Mouse (Mus musculus) testis, postnatal 14 days (tissue): Measurements from ENCODE around the gene Igfbp5.

Experiments
- DNase-seq: peaks from one replicate; pipeline ENCODE4 v3.0.0; 2021; ENCODE audit warnings: low spot score

Igfbp5 gene

DNA sequence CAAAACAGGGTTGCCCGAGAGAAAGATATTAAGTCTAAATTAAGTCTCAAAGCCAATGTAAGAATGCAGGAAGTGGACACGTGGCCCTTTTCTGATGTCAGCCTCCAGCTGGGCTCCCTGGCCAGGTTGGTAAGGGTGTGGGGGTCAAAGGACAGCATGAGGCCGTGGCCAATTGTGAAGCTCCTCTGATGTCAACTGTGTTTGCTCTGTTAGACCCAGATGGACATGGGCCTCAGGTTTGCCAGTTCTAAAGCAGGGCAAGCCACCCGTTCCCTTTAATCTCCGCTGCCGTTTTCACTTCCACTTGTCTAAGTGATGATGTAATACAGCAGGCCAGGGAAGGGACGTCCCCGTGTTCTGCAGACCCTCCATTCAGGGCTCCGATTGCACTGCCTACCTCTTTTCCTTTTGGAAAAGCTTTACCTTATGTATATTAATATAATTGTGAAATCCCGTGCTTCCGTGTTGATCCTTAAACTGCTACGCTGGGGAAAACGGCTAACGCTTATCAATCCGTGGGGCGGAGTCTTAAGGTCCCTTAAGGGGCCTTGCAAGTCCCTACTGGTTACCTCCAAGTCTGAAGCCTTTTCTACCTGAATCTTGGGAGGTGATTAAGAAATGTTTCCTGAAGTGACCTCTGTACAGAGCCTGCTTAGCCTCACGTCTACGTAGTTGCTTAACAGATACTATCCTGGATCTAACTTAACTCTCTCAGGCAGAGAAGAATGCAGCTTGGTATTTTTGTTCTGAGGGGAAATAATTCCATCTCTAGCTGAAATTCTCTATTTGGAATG is 31.8 kb downstream of the Igfbp5 start:
- DNase-seq, result no peak

DNA sequence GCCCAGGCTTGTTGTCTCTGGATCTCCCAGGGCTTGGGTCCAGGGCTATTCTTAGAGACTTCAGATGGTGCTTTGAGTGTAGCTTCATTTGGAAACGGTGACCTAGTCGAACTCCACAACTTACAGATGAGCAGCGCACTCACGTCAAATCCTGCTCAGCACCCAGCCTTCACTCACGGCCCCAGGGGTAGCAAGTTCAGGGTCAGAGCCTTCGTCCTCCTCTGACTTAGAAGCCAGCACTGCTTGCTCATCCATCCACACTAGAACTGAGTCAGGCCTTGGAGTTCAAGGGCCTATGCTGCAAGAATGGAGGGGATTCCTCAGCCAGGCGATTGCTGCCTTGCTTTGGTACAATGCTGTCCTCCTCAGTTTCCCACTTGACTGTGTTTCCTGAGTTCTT is 34.9 kb downstream of the Igfbp5 start:
- no peak for DNase-seq

GRCm38 (mm10) chr1:72839356-72839755 is 35.3 kb downstream of the Igfbp5 start:
- DNase-seq, result no peak

GRCm38 (mm10) chr1:72833563-72833962 is 41.1 kb downstream of the Igfbp5 start:
- DNase-seq, result no peak

GRCm38 (mm10) chr1:72832715-72833153 is 42.0 kb downstream of the Igfbp5 start:
- no peak for DNase-seq

DNA sequence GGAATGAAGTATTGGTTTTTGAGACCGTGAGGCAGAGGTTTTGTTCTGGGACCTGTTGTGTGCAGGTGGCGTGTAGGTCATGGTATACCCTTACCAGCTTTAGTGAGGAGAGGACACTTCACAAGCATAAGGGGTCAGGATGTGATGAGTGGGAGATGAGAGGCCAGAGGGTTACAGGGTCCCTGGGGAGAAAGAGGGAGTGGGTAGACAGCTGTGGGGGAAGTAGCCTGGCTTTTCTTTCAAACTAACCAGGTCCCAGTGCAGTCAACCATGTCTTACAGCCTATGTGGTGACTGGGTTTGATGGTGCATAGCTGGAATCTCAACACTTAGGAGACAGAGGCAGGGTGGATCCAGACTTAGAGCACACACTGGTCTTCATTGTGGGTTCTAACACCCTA is 44.2 kb downstream of the Igfbp5 start:
- no peak for DNase-seq

GRCm38 (mm10) chr1:72828843-72829242 is 45.8 kb downstream of the Igfbp5 start:
- no peak for DNase-seq

- no peak for DNase-seq
These were observed 47.0 kb downstream of the Igfbp5 start for GRCm38 (mm10) chr1:72827411-72828315.

DNA sequence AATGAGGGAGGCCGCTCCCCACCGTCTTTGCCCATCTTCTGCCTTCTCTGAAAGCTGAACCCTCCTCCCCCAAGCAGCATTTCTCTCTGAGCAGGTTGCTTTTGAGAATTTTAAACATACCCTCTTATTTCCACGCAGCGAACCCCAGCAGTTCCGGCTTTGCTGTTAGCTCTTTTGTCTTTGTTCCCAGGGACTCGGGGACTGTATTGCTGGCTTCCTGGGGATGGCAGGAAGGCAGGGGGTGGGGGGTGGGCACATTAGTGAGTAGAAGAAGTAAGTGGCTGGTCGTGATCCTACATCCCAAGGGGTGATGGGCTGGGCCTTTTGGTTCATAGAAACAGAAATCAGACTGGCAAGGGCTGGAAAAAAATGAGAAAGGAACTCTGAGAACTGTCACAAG is 47.8 kb downstream of the Igfbp5 start:
- DNase-seq, result no peak

DNA sequence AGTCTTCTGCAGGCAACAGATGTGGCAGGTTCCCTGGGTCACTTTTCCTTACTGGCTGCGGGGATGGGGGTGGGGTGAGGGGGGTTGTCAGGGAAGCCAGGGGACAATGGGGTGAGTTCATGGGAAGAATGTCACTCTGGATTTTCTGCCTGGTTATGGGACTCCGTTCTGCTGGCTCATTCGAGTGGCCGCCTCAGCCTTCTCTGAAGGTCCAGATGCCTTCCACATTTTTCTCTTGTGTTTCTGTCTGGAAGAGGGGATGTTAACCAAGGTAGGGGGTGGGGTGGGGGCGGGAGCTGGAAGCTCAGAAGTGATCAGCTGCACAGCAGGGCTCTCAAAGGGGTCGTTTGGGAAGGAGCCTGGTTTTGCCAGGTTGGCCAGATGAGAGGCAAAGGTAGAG is 48.2 kb downstream of the Igfbp5 start:
- no peak for DNase-seq

DNA sequence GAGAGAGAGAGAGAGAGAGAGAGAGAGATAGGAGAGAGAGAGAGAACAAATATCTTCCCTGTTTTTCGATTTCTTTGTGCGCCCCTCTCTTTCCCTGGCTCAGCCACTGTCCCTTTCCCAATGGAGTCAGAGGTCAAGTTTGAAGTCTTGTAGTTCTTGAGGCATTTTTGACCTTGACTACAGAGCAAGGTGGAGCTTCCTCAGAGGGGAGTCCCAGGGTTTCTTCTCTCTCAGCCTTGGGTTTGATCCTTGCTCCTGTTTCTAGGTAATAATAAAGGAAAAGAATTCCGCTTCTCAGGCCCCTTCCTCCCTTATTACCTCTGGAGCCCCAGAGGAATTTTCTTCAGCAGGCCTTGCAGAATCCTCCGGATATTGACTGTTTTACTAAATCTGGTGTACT is 48.8 kb downstream of the Igfbp5 start:
- DNase-seq, result no peak

DNA sequence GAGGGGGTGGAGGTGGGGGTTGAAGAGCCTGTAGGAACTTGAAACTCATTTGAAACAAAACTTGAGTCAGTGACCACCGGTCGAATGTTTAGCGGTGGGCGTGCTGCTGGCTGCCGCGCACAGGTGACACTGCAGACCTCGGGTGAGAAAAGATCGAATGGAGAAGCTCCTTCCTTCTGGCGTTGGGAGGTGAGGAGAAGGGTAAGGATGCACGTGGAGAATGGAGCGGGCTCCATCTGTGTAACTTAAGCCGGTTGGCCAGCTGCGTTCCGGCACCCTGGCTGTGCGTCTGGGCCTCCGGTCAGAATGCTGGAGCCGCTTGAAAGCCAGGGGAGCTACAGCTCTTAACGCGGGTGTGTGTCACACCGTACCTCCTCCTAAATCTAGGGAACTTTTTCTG is 49.4 kb downstream of the Igfbp5 start:
- DNase-seq, result peak; percentile 14

DNA sequence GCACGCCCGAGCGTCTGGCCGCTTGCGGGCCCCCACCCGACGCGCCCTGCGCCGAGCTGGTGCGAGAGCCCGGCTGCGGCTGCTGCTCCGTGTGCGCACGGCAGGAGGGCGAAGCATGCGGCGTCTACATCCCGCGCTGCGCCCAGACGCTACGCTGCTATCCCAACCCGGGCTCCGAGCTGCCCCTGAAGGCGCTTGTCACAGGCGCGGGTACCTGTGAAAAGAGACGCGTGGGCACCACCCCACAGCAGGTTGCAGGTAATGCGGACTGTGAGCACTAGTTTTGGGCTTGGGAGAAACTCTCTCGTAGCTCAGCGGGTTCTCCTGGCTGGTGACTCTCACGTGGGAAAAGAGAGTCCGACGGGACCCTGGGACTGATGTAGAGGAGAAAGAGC is 50.0 kb downstream of the Igfbp5 start:
- peak; percentile 21 for DNase-seq

GRCm38 (mm10) chr1:72823751-72824706 is 50.7 kb downstream of the Igfbp5 start, which contains the start of gene Igfbp2:
TSS of gene Igfbp2 (plus strand) at chr1:72824503.
- DNase-seq, result peak; percentile 64

- DNase-seq, result no peak
These were observed 51.8 kb downstream of the Igfbp5 start for GRCm38 (mm10) chr1:72822893-72823292.

DNA sequence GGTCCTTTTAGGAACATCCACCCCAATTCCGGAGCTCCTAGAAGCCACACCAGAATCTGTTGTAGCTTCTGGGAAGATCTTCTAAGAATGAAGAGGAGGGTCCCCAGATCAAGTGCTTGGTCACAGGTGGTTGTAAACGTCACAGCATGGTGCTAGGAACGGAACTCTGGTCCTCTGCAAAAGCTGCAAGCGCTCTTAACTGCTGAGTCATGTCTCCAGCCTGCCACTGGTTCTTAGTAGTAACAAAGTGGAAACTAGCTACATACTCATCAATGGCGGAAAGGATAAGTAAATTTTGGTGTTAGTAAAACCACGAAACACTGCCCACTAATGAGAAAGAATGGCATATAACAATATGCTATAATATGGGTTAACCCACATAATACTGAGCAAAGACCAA is 54.7 kb downstream of the Igfbp5 start:
- no peak for DNase-seq

- no peak for DNase-seq
These were observed 59.1 kb downstream of the Igfbp5 start for GRCm38 (mm10) chr1:72815616-72816015.

DNA sequence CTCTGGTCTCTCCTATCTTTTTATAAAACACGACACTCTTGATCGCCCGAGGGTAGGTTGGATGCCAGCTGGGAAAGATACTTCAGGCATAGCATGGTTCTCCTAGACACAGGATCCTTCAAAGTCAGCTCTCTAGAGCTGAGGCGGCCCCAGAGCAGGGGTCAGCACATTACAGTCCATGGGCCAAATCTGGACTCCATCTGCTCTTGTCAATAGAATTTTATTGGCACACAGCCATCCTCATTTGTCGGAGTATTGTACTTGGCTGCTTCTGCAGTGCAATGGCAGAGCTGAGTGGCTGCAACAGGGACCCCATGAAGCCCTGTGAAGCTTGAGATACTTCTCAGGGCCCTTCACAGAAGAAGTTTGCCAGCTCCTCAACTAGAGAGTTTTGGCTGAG is 59.5 kb downstream of the Igfbp5 start:
- no peak for DNase-seq

GRCm38 (mm10) chr1:72813639-72814403 is 60.9 kb downstream of the Igfbp5 start:
- DNase-seq, result no peak

- no peak for DNase-seq
These were observed 61.5 kb downstream of the Igfbp5 start for GRCm38 (mm10) chr1:72813089-72813638.

DNA sequence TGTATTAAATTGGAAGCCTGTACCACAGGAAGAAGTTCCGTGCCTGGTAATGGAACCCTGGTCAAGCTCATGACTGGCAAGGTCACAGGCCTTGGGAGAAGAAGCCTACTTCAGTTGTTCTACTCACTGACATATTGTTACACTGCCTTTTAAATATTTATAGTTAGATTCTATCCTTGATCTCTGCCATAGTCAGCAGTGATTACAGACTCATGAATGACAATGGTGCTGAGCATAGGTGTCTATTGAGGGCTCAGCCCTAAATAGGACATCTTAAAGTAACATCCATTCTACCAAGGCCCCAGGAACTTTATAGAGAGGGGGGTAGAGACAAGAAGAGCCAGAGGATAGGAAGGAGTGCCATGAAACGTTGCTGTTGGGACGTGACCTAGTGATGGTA is 63.6 kb downstream of the Igfbp5 start:
- DNase-seq, result no peak
